Mouse (Mus musculus): ENCODE data around the gene Arhgap18.

- TF ChIP-seq CTCF (IDR thresholded peaks at IDR 0.05; ENCODE audit: control insufficient read depth, insufficient read depth, insufficient read length) (no peak), USF1 (IDR thresholded peaks at IDR 0.05; ENCODE audit: low read depth) (no peak), FOSL1 (IDR thresholded peaks at IDR 0.05; ENCODE audit: insufficient read depth, low read length, poor library complexity, severe bottlenecking) (no peak), MAX (IDR thresholded peaks at IDR 0.05) (no peak), MYOG (IDR thresholded peaks at IDR 0.05; ENCODE audit: control insufficient read depth, extremely low read depth, insufficient read length) (no peak), MYOD1 (IDR thresholded peaks at IDR 0.05; ENCODE audit: control insufficient read depth, insufficient read length, low read depth) (no peak), CEBPB (IDR thresholded peaks at IDR 0.05; ENCODE audit: low read depth) (no peak)
These were observed 159.0 kb downstream of the Arhgap18 start for GRCm38 (mm10) chr10:26912112-26912797.
